Mouse (Mus musculus) lung, postnatal 0 days (tissue): ENCODE results near the gene Kcnip4.

ENCODE experiments used
- CTCF ChIP-seq: IDR thresholded peaks from 2 replicates; pipeline ENCODE4 v1.5.1; 2016; ENCODE audit warnings: antibody characterized with exemption, mild to moderate bottlenecking
- EP300 ChIP-seq: IDR thresholded peaks from 2 replicates; pipeline ENCODE4 v1.6.1; 2016; ENCODE audit warnings: antibody characterized with exemption, mild to moderate bottlenecking, control low read depth

DNA sequence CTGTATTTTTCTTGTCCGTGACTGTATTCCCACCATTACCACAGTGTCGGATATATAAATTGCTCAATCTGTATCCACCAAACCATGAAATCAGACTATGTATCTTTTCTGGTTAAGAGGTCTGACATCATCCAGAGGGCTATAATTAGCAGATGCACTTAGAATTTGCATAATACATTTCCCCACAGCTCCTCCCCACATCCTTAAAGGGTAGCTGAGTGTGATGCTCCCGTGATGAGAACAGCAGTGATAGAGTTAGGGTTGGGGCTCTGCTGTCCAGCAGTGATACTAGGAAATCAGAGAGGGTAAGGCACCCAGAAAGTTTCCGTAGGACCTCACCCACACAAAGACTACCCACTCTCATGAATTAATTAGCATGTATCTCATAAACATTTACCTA is 1006.7 kb downstream of the Kcnip4 start:
- TF ChIP-seq CTCF (no peak), EP300 (no peak)
